Mouse (Mus musculus) T-cell, adult 2 months (primary cell): ENCODE data around the gene Mfsd7a.

Experiments used
- DNase-seq: peaks from one replicate; pipeline ENCODE4 v3.0.0; 2022; ENCODE audit warnings: low spot score

The Mfsd7a gene

DNA sequence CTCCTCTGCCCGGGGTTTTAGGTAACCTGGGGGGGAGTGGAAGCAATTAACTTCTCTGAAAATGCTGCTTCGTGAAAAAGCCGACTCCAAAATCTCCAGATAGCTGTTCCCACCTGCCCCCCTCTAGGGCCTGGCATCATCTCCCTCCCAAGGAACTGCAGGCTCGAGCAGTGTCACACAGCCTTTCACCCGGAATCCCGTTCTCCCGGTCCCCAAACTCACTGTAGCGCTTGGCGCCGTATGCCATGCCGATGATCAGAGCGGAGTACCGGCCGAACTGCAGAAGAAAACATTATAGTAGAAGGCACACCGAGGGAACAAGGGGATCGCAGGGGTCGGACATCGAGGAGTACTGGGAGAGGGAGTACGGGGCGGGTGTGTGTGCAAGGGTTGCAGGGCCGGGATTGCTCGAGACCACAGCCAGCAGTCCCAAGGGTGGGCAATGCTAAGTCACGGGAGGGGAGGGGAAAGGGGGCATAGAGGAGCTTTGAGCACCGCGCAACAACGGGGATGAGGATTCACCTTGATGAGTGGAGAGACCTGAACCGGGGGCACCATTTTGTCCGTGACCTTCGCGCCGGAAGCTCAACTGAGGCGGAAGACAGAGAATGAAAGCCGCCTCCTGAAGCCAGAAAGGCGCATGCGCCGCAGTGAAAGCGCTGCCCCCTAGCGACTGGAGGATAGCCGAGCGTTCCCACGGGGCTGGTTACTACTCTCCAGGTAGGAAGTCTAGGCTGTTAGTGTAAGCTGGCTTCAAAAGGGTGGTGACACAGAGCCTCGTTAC is 14.7 kb downstream of the Mfsd7a start, which contains the start of gene Atp5k:
Atp5k (minus strand) TSS at position 645 of the 784 bp plus-strand sequence.
- peak; percentile 94 for DNase-seq

DNA sequence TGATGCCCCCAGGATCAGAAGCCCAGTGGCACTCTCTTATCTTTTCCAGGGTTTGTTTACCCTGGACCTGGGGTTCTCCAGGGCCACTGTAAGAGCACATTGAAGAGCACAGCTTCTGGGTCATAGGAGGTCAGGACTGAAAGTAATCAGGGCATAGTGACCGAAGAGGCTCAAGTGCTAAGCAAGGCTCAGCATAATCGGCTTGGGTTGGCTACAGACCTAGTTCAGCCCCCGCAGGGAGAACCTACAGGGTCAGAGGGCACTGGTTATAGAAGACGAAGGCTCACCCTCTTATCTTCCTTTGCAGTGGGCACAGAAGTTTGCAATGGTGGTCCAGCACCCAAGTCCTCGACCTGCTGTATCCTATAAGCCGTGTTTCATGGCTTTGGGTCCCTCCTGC is 17.5 kb downstream of the Mfsd7a start:
- no peak for DNase-seq

DNA sequence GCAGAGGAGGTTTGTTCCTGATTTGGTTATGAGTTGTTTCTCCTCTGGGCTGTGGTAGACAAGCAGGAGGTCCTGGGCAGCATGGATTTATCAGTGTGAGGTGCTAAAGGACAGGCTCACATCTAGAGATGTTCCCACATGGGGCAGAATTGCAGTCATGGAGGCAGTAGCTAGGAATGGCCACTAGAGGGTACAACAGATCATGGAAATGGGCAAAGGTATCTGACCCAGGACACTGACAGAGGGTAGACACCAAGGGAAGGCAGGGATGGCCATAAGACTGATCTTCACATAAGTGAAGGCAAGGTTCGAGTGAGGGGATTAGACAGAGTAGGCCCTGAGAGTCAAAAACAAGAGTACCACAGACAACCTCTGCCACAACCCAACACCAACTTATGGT is 21.5 kb downstream of the Mfsd7a start:
- peak; percentile 28 for DNase-seq

DNA sequence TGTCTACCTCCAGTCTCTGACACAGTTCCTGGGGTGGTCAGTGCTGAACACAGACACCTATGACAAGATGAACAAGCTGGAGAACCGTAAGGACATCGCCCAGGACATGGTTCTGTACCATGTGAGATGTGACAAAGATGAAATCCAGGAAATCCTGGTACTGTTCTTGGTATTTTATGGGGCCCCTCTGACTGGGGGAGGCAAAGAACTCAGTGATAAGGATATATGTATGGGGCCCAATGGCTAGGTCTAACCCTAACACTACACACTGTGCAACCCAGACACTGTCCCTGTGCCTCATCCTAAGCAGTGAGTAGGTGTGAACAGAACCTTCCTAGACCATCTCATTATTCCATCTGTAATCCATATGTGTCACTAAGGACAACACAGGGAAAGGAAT is 25.3 kb downstream of the Mfsd7a start:
- no peak for DNase-seq

DNA sequence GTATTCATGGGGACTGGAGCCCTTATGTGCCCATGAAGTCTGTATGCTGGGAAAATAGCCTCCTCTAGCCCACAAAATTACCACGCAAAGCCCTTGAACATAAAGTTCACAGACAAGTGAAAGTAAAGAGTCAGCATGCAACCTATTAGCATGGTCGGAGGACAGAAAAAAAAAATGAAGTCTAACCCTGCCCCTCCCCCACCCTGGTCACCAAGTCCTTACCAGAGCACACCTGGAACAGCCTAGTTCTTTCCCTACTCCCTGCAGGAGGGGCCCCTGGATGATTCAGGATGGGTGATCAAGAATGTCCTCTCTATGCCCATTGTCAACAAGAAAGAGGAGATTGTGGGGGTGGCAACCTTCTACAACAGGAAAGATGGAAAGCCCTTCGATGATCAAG is 25.9 kb downstream of the Mfsd7a start:
- DNase-seq = no peak

DNA sequence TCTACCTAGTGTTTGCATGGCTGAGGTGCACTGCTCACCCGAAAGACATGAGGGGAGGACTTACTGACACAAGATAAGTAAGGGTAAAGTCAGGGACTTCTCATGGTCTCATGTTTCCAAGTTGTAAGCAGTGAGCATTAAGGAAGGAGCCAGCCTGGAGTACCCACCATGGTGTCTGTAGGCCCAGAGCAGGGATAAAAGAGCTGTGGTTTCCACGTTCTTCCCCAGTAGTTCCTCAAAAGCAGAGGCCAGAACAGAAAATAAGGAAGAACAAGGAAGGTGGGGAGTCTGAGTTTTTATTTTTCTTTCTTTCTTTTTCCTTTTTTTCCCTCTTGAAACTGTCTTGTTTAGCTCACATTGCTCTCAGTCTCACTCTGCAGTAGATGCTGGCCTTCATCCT is 34.0 kb downstream of the Mfsd7a start:
- no peak for DNase-seq

DNA sequence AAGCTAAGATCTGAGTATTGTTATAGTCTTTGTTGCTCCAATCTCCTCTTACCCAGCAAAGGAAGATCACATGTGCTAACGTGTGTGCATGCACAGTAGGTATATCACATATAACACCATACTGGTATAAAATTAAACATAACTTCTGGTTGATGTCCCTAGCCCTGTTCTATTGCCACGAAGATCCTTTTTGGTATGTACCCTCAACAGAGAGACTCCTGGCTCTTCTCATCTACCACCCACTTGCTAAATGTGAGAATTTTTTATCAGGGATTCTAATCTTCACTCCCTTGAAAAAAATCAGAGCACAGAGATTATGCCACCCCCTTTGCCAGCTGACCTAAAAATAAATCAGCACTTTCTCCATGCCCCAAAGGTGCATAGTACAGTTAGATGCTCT is 41.7 kb downstream of the Mfsd7a start:
- DNase-seq = no peak

DNA sequence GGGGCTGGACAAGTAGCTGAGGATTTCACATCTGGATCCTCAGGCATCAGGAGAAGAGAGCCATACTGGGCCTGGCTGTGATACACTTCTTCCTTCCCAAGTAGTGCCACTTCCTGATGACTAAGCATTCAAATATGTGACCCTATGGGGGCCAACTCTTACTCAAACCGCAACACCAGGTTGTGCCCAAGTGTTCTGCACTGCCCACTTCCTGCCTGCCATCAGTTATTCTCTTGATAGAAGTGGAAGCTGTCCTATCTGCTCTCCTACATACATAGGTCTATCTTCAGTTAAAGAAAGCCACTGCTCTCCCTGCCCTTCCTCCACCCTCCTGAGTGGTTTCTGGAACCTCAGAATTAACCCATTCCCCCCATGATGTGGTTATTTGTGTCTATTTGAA is 43.2 kb downstream of the Mfsd7a start:
- no peak for DNase-seq

DNA sequence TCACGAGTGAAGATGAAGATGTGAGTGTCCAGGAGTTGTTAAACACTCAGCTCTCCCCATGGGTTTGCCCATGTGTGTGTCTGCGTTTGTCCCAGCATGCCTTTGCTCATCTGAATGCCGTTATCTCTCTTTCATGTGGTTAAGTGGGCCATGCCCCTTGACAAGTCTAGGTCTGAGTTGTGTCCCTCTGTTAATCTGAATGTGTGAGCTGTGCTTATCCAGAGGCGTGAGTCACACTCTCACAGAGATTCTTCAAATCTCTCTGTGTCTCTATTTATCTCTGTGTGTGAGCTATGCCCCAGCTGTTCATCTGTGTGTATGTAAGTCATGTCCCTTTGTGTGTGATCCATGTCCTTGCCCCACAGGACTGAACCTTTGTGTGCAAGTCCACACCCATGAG is 45.2 kb downstream of the Mfsd7a start:
- DNase-seq = no peak
